Mouse (Mus musculus) urinary bladder, adult 2 months (tissue): Measurements from ENCODE around the gene Olfr429. TPM values are rescaled to one million over a fixed set of nuclear protein-coding genes. Genes with fewer than 3 reads are reported as not detected.

Source experiments
- polyA plus RNA-seq: library from polyadenylated mRNA; depleted of rRNA; stranded (reverse); fragments of >200 nt; gene quantifications from 2 replicates; pipeline ENCODE4 v1.2.3, GENCODE M21; 2012; rRNA removed

Gene Olfr429
- polyA plus RNA-seq, 1 experiment, result not detected

Other genes with a start within 250 kb of the Olfr429 start
- gene Ifi211, start 171.3 kb upstream of the Olfr429 start, polyA plus RNA-seq, result 6.8 and 6.9 TPM in 2 replicates
- gene Mndal, start 141.8 kb upstream of the Olfr429 start, polyA plus RNA-seq, result 23.0 and 26.2 TPM in 2 replicates
- gene Ifi203, start 141.7 kb upstream of the Olfr429 start, polyA plus RNA-seq, result 10.7 and 13.5 TPM in 2 replicates
- not detected in 2 replicates for gene Ifi202b, start 101.6 kb upstream of the Olfr429 start, polyA plus RNA-seq
- 5.7 and 7.0 TPM in 2 replicates for gene Ifi205, start 52.5 kb upstream of the Olfr429 start, polyA plus RNA-seq
- 0.03 and 0.08 TPM in 2 replicates for gene Olfr433, start 43.6 kb upstream of the Olfr429 start, polyA plus RNA-seq
- not detected in 2 replicates for gene Olfr432, start 35.1 kb upstream of the Olfr429 start, polyA plus RNA-seq
- gene Olfr430, start 17.7 kb upstream of the Olfr429 start, polyA plus RNA-seq, result not detected in 2 replicates
- gene Olfr427, start 12.6 kb downstream of the Olfr429 start, polyA plus RNA-seq, result not detected in 2 replicates
- gene Olfr231, start 36.8 kb downstream of the Olfr429 start, polyA plus RNA-seq, result not detected in 2 replicates
- not detected in 2 replicates for gene Olfr424, start 47.2 kb downstream of the Olfr429 start, polyA plus RNA-seq
- not detected in 2 replicates for gene Olfr420, start 71.3 kb downstream of the Olfr429 start, polyA plus RNA-seq
- gene Spta1, start 88.4 kb downstream of the Olfr429 start, polyA plus RNA-seq, result 0.01 and 0.03 TPM in 2 replicates
- not detected in 2 replicates for gene Olfr419, start 167.7 kb downstream of the Olfr429 start, polyA plus RNA-seq
- not detected in 2 replicates for gene Mptx1, start 246.2 kb downstream of the Olfr429 start, polyA plus RNA-seq